Mouse (Mus musculus) G1E (cell line): ENCODE results near the gene Cnn3.

Experiments used
- CTCF ChIP-seq: IDR thresholded peaks from 2 replicates; pipeline ENCODE4 v1.5.1; 2012; ENCODE audit warnings: low read depth, low read length, inconsistent platforms, mixed read lengths
- GATA1 ChIP-seq: IDR thresholded peaks from 2 replicates; pipeline ENCODE4 v1.6.1; 2012; ENCODE audit warnings: borderline replicate concordance, low read length, inconsistent platforms, mixed read lengths
- GATA2 ChIP-seq: IDR thresholded peaks from 2 replicates; pipeline ENCODE4 v1.6.1; 2012; ENCODE audit warnings: low read depth, low read length, inconsistent platforms, borderline replicate concordance
- POLR2AphosphoS5 ChIP-seq: IDR thresholded peaks from 2 replicates; pipeline ENCODE4 v1.6.1; 2012; ENCODE audit warnings: low read depth, low read length, inconsistent platforms; ENCODE audit not compliant: insufficient replicate concordance

DNA sequence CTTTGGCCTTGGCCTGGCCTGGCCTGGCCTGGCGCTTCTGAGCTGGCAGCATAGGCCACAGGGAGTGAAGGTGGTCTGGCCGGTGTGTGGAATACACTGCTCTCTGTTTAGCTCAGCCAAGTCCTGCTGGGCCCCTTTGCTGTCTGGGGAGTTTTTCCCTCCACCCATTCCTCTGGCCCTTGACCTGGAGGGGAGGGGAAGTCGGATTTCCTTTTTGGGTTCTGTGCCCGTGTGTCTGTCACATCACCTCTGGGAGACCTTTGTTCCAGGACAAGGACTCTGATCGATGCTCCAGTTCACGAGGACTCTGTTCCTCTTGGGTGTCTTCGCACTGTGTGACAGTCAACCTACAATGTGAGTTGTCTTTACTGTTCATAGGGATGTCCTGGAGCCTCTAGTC is 11.7 kb downstream of the Cnn3 start:
- TF ChIP-seq POLR2AphosphoS5 (no peak), CTCF (no peak), GATA1 (no peak), GATA2 (no peak)
